Mouse (Mus musculus): ENCODE measurements around the gene Sik2.

Gene Sik2

GRCm38 (mm10) chr9:50845081-50845480 is 163.8 kb downstream of the Sik2 start, which contains the start of gene Ppp2r1b:
TSS of gene Ppp2r1b (plus strand) at chr9:50845301.
- no peak for DNase-seq (ENCODE audit: low read depth, low spot score)
